Mouse (Mus musculus) spleen, postnatal 14 days (tissue): Measurements from ENCODE around the gene Ndp.

Experiments used
- DNase-seq, 2 experiments: peaks; one replicate each; pipeline ENCODE4 v3.0.0; 2021 to 2022; ENCODE audit warnings: low spot score in 2 of 2

Gene Ndp

DNA sequence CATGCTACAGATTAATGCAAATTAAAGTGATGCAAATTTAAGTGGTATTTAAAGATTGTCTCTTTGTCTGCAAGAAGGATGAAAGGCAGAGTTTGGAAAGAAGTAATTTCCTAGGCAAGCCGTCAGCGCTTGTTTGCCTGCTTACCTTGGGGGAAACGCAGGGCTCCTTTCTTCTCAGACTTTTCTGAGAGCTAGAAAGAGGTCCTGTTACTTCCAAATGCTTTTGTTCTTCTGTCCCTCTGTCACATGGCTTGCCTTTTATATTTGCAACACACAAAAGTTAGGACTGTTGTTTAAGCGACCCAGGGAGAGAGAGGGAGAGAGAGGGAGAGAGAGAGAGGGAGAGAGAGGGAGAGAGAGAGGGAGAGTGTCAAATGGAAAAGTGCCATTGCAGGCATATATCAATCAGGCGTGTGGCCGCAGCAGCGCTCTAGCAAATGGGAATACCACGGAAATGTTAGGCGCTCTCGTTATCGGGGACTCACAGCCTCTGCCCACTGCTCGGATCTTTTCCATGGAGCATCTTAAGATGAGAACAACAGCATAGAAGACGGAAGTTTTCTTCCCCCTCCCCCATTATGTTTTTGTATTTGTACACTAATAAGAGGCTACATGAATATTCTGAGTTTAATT lies at the start of gene Ndp:
TSS of gene Ndp (minus strand) at position 534 of the 633 bp plus-strand sequence.
- DNase-seq = no peak

- DNase-seq = no peak
Observed at GRCm38 (mm10) chrX:16954767-16955166, 43.2 kb upstream of the Ndp start.

GRCm38 (mm10) chrX:16918006-16918405 lies 6.4 kb upstream of the Ndp start:
- DNase-seq = no peak

GRCm38 (mm10) chrX:16913118-16913517 lies 1.5 kb upstream of the Ndp start:
- DNase-seq = no peak

DNA sequence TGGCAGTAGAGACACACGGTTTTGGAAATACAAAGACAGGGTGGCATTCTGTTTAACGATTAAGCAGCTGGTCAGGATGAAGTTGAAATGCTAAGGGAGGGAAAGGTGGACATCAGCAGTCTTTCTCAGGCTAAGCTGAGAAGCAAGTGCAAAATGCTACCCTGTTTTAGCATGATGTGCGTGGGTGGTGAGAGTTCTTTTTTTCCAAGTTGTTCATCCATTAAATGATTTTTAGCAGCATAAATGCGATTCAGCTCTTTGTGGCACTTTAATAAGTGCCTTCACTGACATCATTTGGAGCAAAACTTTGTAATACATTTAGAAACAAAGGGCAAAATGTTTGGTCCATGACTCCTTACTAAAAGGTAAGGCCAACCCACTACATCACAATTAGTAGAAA lies 337 bp upstream of the Ndp start:
- no peak for DNase-seq

- DNase-seq = no peak
Observed at GRCm38 (mm10) chrX:16910211-16911095, 1.1 kb downstream of the Ndp start.

GRCm38 (mm10) chrX:16908652-16909051 lies 2.9 kb downstream of the Ndp start:
- DNase-seq = no peak

DNA sequence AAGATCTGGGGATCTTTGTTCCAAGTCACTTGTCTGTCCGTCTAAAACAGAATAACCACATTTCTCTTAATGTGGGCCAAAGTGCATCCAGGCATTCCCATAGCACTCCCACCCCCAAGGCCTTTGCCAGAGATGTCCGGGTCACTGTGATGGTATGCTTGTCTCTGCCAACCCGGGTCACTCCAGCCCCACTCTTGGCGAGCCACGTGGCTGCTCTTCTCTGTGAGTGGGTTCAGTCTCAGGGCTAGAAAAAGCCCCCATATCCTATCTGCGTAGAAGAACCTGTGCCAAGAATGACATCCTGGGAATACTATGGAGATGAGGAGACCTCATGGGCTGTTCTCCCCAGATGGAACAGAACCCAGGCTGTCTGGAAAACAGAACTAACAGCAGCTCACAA lies 4.0 kb downstream of the Ndp start:
- DNase-seq = no peak

- no peak for DNase-seq
Observed at GRCm38 (mm10) chrX:16894377-16895175, 17.0 kb downstream of the Ndp start.

DNA sequence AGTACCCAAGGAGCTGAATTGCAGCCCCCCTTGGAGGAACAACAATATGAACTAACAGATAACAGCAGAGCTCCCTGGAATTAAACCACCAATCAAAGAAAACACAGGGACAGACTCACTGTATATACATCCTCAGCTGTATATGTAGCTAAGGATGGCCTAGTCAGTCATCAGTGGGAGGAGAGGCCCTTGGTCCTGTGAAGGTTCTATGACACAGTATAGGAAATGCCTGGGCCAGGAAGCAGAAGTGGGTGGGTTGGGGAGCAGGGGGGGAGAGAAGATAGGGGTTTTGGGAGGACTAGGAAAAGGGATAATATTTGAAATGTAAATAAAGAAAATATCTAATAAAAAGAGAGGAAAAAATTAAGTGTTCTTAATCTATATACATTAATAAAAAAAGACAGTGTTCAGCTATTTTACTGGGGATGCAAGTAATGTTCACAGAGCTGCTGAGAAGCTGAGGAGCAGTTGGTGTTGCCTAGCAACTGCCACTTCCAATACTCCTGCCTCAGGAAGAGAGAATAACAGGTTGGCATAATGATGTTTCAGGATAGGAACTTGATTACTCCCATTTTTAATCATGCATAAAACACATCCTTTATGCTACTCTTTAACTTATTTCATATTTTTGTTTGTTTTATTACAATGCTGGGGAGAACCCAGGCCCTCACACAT lies 43.8 kb downstream of the Ndp start:
- no peak for DNase-seq

DNA sequence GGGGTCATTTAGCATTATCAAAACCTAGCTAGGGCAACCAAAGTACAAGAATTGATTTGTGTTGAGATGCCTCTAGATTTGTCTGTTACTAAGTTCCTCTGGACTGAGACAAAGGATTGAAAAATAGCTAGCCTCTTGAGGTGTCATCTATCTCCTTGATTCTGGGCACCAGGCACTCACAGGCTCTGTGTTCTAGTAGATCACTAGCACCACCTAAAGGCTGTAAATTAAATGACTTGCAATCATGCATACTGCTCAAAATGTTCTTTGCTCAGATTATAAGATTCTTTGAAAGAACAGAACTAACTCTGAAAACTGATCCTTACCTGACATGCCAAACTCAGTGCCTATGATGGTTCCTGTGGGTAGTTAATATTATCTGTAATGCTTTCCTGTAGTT lies 51.3 kb downstream of the Ndp start:
- DNase-seq = no peak

- no peak for DNase-seq
Observed at GRCm38 (mm10) chrX:16846034-16846433, 65.5 kb downstream of the Ndp start.

- DNase-seq = no peak
Observed at GRCm38 (mm10) chrX:16841443-16841842, 70.1 kb downstream of the Ndp start.

GRCm38 (mm10) chrX:16837293-16837692 lies 74.3 kb downstream of the Ndp start:
- no peak for DNase-seq

GRCm38 (mm10) chrX:16836488-16837082 lies 75.0 kb downstream of the Ndp start:
- DNase-seq = no peak
